Mouse (Mus musculus) limb, embryonic 14.5 days (tissue): ENCODE measurements around the gene Asb7. TPM values are rescaled to one million over a fixed set of nuclear protein-coding genes. Genes with fewer than 3 reads are reported as not detected.

Experiments
- ATAC-seq: fragments of 200-750 bp; cut with Nextera tagmentation; 2 replicates; pipeline ENCODE4 v1.8.0; 2017; ENCODE audit warnings: low read depth, moderate number of reproducible peaks, moderate TSS enrichment; ENCODE audit not compliant: low FRiP score
- DNase-seq: peaks from one replicate; pipeline ENCODE4 v3.0.0-alpha.2; 2015; ENCODE audit warnings: low spot score
- H3K27ac ChIP-seq: fragments of 300-500 bp; sonication (generic); replicated peaks from 2 replicates; pipeline ENCODE4 v1.5.1; 2014; ENCODE audit warnings: low read depth, mild to moderate bottlenecking, low read length, moderate library complexity, mixed read lengths
- H3K27me3 ChIP-seq: fragments of 300-500 bp; sonication (generic); 2 replicates; pipeline ENCODE4 v1.6.1; 2014; ENCODE audit warnings: low read length, mixed read lengths; ENCODE audit not compliant: control insufficient read depth, insufficient read depth
- H3K36me3 ChIP-seq: fragments of 300-500 bp; sonication (generic); 2 replicates; pipeline ENCODE4 v1.6.1; 2014; ENCODE audit warnings: mild to moderate bottlenecking, low read length, moderate library complexity, mixed read lengths; ENCODE audit not compliant: control insufficient read depth, insufficient read depth
- H3K4me1 ChIP-seq: fragments of 300-500 bp; sonication (generic); 2 replicates; pipeline ENCODE4 v1.6.1; 2014; ENCODE audit warnings: antibody characterized with exemption, low read length, mixed read lengths; ENCODE audit not compliant: control insufficient read depth, insufficient read depth
- H3K4me2 ChIP-seq: fragments of 300-500 bp; sonication (generic); replicated peaks from 2 replicates; pipeline ENCODE4 v1.6.1; 2014; ENCODE audit warnings: low read depth, mild to moderate bottlenecking, low read length, moderate library complexity; ENCODE audit not compliant: severe bottlenecking
- H3K4me3 ChIP-seq: fragments of 300-500 bp; sonication (generic); replicated peaks from 2 replicates; pipeline ENCODE4 v1.5.1; 2014; ENCODE audit warnings: low read length
- H3K9ac ChIP-seq: fragments of 300-500 bp; sonication (generic); 2 replicates; pipeline ENCODE4 v1.6.1; 2014; ENCODE audit warnings: mild to moderate bottlenecking, low read depth, low read length, moderate library complexity; ENCODE audit not compliant: severe bottlenecking
- H3K9me3 ChIP-seq: fragments of 300-500 bp; sonication (generic); 2 replicates; pipeline ENCODE4 v1.6.1; 2016; ENCODE audit warnings: low read length; ENCODE audit not compliant: control insufficient read depth
- POLR2A ChIP-seq: fragments of 200-500 bp; IDR thresholded peaks from 2 replicates; pipeline ENCODE4 v1.8.0; 2012; ENCODE audit warnings: inconsistent platforms, mild to moderate bottlenecking, moderate library complexity, borderline replicate concordance; ENCODE audit not compliant: insufficient read depth, insufficient read length; ENCODE audit errors: extremely low read depth
- WGBS: fragments of 180-500 bp; shearing (Covaris S2); extraction: QIAGEN DNeasy Blood & Tissue Kit; methylation state at CpG from one replicate; pipeline ENCODE4 v1.1.7; 2014; 5-methylcytosine and 5-hydroxymethylcytosine counted together
- polyA plus RNA-seq, 2 experiments: library from polyadenylated mRNA; depleted of rRNA in 1 of 2; stranded (reverse) in 1 of 2; unstranded in 1 of 2; fragments of >200 nt; fragmentation: Nextera tagmentation in 1 of 2; extraction: Ambion mirVana in 1 of 2; gene quantifications; 2 replicates each; pipeline versions ENCODE4 v1.2.1 to v1.2.3; 2012 to 2014

The Asb7 gene
- polyA plus RNA-seq, 2 experiments, result 8.8 to 13.5 TPM

- Histone ChIP-seq H3K4me1 (no peaks in the 10 kb centered on the region), H3K9ac (no peak overlapping the region), H3K27me3 (no peaks in the 10 kb centered on the region), H3K4me3 (no peak overlapping the region), H3K9me3 (no peaks in the 10 kb centered on the region), H3K4me2 (no peak overlapping the region), H3K36me3 (no peaks in the 10 kb centered on the region), H3K27ac (no peak overlapping the region)
- ATAC-seq, result no peak
- DNase-seq, result no peak
- WGBS, result 82% methylated on average over 2 of the region's 2 CpGs
- no peak for TF ChIP-seq POLR2A
Observed at GRCm38 (mm10) chr7:66729232-66729631, 39.8 kb upstream of the Asb7 start.

GRCm38 (mm10) chr7:66728072-66728471 is 38.7 kb upstream of the Asb7 start:
- ATAC-seq (no peak), DNase-seq (no peak)
- WGBS, result 91% methylated on average over 6 of the region's 6 CpGs
- no peak overlapping the region for H3K4me2 ChIP-seq
- no peaks in the 10 kb centered on the region for H3K27me3 ChIP-seq
- no peak for TF ChIP-seq POLR2A
- no peaks in the 10 kb centered on the region for H3K4me1 ChIP-seq
- H3K36me3 ChIP-seq, result no peaks in the 10 kb centered on the region
- H3K27ac ChIP-seq, result no peak overlapping the region
- no peak overlapping the region for H3K9ac ChIP-seq
- no peaks in the 10 kb centered on the region for H3K9me3 ChIP-seq
- H3K4me3 ChIP-seq, result no peak overlapping the region

DNA sequence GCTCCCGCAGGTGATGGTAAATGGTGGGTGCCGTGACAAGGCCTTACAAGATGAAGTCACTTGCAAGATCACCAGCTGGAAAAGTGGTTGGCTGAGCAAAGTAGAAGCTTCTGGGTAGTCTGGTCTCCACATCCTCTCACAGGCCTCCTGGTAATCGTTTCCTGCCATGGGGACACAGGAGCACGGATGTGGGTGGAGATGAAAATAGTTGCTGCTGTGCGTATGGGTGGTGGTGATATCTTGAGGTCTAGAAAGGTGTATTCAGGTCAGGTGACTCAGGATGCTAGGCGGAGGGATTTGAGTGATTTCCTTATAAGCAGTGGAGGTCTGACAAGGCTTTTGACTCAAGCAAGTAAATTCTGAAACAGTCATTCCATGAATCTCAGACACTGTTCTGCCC is 35.6 kb upstream of the Asb7 start:
- TF ChIP-seq POLR2A, result no peak
- H3K9ac ChIP-seq, result no peak overlapping the region
- H3K4me1 ChIP-seq, result no peaks in the 10 kb centered on the region
- H3K4me3 ChIP-seq, result no peak overlapping the region
- no peaks in the 10 kb centered on the region for H3K9me3 ChIP-seq
- H3K36me3 ChIP-seq, result peaks cover 8% of the 10 kb centered on the region; the same call in 1 of the 2 replicates
- DNase-seq (no peak), ATAC-seq (no peak)
- H3K4me2 ChIP-seq, result no peak overlapping the region
- 79% methylated on average over 6 of the region's 6 CpGs for WGBS
- H3K27me3 ChIP-seq, result no peaks in the 10 kb centered on the region
- H3K27ac ChIP-seq, result no peak overlapping the region

- no peak for TF ChIP-seq POLR2A
- H3K4me1 ChIP-seq, result no peaks in the 10 kb centered on the region
- H3K4me2 ChIP-seq, result no peak overlapping the region
- ATAC-seq (no peak), DNase-seq (no peak)
- no peak overlapping the region for H3K27ac ChIP-seq
- no peaks in the 10 kb centered on the region for H3K27me3 ChIP-seq
- no peaks in the 10 kb centered on the region; the same call in 1 of the 2 replicates for H3K9me3 ChIP-seq
- H3K9ac ChIP-seq, result no peak overlapping the region
- 81% methylated on average over 4 of the region's 4 CpGs for WGBS
- peaks cover 8% of the 10 kb centered on the region; the same call in 1 of the 2 replicates for H3K36me3 ChIP-seq
- no peak overlapping the region for H3K4me3 ChIP-seq
Observed at GRCm38 (mm10) chr7:66724514-66724913, 35.1 kb upstream of the Asb7 start.

- peak; percentile 27 for DNase-seq
- ATAC-seq, result no peak
- Histone ChIP-seq H3K36me3 (peaks cover 62% of the 10 kb centered on the region), H3K9ac (no peak overlapping the region), H3K4me2 (no peak overlapping the region), H3K9me3 (no peaks in the 10 kb centered on the region), H3K4me3 (no peak overlapping the region), H3K4me1 (no peaks in the 10 kb centered on the region), H3K27me3 (no peaks in the 10 kb centered on the region), H3K27ac (no peak overlapping the region)
- TF ChIP-seq POLR2A, result no peak
- 50% methylated on average over 2 of the region's 2 CpGs for whole genome bisulfite sequencing
Observed at GRCm38 (mm10) chr7:66711166-66711565, 21.8 kb upstream of the Asb7 start.

DNA sequence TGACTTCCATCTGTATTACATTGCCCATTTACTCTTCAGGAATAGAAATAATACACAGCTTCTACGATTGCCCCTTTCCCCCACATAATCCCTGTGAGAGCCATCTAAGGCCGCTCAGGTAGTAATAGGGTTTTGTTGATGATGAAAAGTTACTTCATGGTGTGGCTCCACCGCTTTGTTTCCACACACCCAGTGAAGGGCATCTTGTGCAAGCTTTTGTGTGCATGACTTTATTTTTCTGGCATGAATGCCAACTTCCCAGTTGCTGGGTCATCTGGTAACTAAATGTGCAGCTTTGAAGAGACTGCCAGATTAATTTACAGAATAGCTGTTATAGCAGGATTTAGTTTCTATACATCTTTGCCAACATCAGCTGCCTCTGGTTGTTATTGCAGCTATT is 15.2 kb upstream of the Asb7 start:
- H3K9ac ChIP-seq, result no peak overlapping the region
- H3K4me1 ChIP-seq, result no peaks in the 10 kb centered on the region
- ATAC-seq (no peak), DNase-seq (no peak)
- H3K36me3 ChIP-seq, result peaks cover 33% of the 10 kb centered on the region
- H3K27me3 ChIP-seq, result no peaks in the 10 kb centered on the region
- H3K4me2 ChIP-seq, result no peak overlapping the region
- H3K9me3 ChIP-seq, result no peaks in the 10 kb centered on the region
- TF ChIP-seq POLR2A, result no peak
- H3K4me3 ChIP-seq, result no peak overlapping the region
- H3K27ac ChIP-seq, result no peak overlapping the region
- 97% methylated on average over 3 of the region's 3 CpGs for WGBS
